Mouse (Mus musculus): ENCODE data around the gene Tpt1.

The Tpt1 gene

GRCm38 (mm10) chr14:75877297-75877696 is 32.4 kb downstream of the Tpt1 start:
- DNase-seq (ENCODE audit: low spot score): no peak

GRCm38 (mm10) chr14:75878980-75879379 is 34.1 kb downstream of the Tpt1 start:
- DNase-seq (ENCODE audit: low spot score): no peak

- DNase-seq (ENCODE audit: low spot score): no peak
Observed at GRCm38 (mm10) chr14:75881856-75882255, 37.0 kb downstream of the Tpt1 start.

GRCm38 (mm10) chr14:75883330-75883729 is 38.4 kb downstream of the Tpt1 start:
- DNase-seq (ENCODE audit: low spot score): no peak

- DNase-seq (ENCODE audit: low spot score): no peak
Observed at GRCm38 (mm10) chr14:75883873-75884272, 39.0 kb downstream of the Tpt1 start.

- no peak for DNase-seq (ENCODE audit: low spot score)
Observed at GRCm38 (mm10) chr14:75892118-75892517, 47.2 kb downstream of the Tpt1 start.

Data from adipocyte (in vitro differentiated cells).